Mouse (Mus musculus) left cerebral cortex, postnatal 4 days (tissue): ENCODE data around the gene Entpd6. TPM values are rescaled to one million over a fixed set of nuclear protein-coding genes. Genes with fewer than 3 reads are reported as not detected.

Experiments
- DNase-seq: peaks from one replicate; pipeline ENCODE4 v3.0.0-alpha.2; 2022
- intact Hi-C: fragments of 180-260 bp; cut with DNase I; formaldehyde crosslinking; loops from one replicate; pipeline ENCODE4 v1.15.1; 2025
- total RNA-seq, 2 experiments: library from RNA; stranded (reverse); gene quantifications; 2 replicates each; pipeline ENCODE4 v1.2.3; 2021

Entpd6 gene
- total RNA-seq, 2 experiments from 2014 or later = 53.0 to 58.5 TPM

DNA sequence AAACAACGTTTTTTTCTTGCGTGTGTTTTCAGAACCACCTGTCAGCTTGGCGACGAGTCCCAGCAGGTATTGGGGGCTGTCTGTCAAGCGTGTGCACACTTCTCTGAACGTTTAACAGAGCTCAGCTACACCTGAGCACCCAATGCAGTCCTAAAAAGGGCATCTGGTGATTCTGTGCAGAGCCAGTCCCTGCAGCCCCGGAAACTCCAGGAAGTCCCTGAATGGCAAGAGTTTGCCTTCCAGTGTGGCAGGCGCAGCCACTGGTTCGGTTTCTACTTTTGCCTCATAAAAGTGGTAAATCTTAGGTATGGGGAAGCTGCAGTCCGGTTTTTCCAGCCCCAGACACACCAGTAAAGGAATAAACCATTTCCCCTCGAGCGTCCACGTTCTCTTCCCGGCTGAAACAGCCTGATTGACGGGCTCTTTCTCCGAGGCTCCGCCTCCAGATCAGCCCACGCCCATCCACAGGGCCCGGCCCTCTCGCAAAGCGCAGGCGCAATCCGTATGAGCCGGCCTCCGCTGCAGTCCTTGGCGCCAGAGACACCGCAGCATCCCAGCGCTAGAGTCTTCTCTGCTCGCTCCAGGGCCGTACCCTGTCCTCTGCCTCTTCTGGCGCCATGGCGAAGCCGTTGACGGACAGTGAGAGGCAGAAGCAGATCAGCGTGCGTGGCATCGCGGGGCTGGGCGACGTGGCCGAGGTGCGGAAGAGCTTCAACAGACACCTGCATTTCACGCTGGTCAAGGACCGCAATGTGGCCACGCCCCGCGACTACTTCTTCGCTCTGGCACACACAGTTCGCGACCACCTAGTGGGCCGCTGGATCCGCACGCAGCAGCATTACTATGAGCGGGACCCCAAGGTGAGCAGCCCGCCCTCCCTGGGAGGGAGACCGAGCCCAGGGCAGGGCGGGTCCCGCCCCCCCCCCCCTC, 37.7 kb downstream of the Entpd6 start, which contains the start of gene Pygb:
Gene Pygb, plus strand, starts transcription at position 485 of the 930 bp plus-strand sequence.
- DNase-seq = peak; percentile 86
- intact Hi-C loops = no loop called here

DNA sequence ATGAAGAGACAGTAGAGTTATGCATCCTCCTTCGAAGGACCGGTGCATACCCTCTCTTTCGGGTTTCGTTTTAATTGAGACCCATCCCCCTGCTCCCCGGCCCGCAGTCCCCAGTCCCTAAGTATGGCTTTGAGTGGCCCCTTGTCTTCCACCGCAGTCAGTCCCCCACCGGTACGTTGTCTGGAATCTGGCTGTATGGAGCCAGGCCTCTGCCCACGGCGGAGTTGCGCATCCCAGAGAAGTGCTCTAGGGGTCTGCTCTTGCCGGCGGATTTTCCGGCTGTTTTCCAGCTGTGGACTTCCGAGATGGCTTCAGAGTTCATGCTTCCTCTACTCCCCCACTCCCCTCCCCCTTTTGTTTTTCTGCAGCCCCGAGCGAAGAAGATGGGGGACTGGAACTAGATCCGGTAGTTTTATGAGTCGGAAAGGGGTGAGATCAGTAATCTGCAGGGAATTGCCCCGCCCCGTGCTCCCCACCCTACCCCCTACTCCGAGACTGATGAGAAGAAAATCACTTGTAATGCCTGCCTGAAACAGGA, 38.5 kb downstream of the Entpd6 start:
- DNase-seq = no peak
- intact Hi-C loops = no loop called here

DNA sequence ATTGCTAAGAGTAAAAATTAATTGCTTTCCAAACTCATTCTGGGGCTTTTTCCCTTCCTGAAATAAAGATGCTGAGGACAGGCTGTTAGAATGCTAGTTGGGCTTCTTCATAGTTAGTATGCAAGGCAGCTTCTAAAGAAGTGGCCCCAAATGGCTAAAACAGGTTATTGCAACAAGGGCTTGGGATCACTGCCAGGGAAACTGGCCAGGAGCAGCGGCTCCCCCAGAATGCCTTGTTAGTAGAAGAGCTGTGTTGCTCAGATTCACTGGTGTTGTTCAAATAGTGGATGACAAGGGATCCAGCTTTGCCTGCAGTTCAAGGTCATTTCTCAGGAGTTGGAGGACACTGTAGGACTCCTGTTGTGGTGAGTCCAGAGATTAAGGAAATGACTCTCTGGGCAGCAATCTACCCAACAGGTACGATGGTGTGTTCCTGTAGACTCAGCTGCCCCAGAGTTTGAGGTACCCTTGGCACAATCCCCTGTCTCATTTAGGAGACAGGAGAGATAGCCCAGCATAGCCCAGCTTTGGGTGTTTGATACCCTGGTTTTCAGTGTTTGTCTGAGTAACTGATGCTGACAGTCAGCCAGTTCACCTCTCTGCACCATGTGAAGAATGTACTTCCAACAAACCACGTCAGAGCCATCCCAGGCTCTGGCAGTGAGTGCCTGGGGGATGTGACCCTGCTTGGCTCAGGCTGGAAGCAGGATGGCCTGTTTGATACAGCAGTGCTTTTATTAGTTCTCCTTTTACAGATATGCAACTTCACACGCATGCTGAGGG, 40.1 kb downstream of the Entpd6 start:
- intact Hi-C loops = no loop called here

DNA sequence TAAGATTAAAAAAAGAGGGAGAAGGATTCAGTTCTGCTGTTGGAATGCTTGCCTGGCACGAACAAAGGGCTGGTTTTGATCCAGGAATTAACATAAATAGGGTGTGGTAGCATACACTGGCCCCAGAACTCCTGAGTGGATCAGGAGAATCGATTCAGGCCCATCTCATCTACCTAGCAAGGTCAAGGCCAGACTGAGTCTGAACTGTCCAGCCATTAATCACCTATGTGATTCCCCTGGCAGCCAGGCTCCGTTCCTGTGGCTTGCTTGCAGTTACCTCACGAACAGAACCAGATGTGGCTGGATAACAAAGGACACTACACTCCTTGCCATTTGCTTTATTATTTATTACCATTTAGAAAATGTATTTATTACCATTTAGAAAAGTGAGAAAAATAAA, 44.5 kb downstream of the Entpd6 start:
- intact Hi-C loops = no loop called here
- DNase-seq = no peak

More for the DNA sequence above, 40.1 kb downstream of the Entpd6 start:
- DNase-seq = peak; percentile 89

DNA sequence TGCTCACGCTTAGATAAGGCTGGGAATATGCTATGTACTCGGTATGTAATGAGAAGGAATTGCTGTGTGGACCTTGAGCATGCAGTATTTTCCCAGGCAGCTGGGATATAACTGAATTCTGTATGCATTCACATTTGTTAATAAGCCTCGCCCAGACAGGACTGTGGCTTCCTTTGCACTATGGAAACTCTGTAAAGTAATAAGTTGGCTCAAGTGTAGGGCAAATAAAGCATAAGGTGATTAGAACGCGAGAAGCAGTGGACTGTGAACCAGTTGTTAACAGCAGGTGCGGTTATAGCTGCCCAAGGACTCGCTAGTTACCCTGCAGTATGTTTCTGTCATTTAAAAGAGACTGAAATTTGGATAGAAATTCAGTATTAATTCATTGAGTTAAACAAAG, 49.2 kb downstream of the Entpd6 start:
- intact Hi-C loops = no loop called here
- DNase-seq = no peak

DNA sequence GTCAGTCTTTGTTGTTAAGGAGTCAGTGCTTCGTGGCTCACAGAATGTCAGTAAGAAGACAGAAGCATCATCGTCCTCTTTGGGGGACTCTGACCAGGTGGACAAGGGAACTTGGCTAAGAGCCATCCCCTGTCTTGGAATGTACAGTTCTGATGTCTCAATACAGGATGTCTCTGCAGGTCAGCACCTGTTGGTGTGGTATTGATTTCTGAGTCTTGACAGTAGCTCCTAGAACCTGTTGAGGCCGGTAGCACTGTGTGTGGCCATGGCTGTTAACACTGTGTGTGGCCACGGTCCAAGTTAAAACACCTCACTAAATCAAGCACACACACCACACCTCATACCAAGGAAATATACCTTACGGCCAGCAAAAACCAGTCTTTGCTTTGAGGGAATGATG, 51.8 kb downstream of the Entpd6 start:
- no peak for DNase-seq
- intact Hi-C loops = no loop called here

DNA sequence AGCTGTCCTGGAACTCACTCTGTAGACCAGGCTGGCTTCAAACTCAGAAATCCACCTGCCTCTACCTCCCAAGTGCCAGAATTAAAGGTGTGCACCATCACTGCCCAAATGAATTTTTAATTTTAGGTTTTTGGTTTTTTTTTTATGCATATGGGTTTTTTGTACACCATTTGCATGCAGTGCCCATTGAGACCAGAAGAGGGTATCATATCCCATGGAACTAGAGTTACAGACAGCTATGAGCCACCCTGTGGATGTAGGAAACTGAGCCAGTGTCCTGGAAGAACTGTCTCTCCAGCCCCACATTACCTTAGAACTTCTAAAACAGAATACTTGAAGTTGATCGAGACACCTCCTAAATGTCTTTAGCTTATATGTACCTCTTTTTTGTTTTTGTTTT, 54.2 kb downstream of the Entpd6 start:
- DNase-seq = no peak
- intact Hi-C loops = no loop called here

DNA sequence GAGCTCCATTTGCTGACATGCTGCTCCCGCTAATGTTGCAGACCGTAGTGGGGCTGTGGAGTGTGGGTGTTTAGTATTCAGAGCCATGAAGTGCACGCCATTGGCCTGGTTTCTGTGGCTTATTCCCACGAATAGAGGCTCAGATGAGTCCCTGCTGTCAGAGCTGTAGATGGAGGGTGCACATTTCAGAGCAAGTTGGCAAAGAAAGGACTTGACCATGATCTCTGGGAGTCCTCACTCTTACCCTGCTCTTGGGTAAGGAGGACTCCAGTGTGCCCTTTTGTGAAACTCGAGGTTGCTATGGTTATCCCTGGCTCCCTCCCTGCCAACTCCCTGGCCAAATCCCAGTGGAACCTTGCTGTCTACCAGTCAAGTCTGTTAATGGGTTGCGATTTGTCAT, 59.5 kb downstream of the Entpd6 start:
- DNase-seq = peak; percentile 25
- intact Hi-C loops = no loop called here

DNA sequence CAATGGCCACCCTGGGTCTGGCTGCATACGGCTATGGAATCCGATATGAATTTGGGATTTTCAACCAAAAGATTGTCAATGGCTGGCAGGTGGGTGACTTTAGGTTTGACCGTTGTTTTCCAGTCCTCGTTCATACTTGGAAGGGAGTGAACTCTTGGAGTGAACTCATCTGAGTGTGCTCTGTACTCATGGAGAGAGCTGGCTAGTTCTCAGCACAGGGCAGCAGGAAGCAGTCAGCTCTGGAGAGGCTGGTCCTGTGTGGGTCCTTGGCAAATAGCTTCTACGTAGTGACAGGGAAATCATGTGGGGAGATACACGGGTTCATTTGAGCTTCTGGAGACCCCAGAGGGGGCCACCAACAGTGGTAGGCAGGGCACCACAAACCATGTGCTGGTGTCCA, 60.0 kb downstream of the Entpd6 start:
- intact Hi-C loops = no loop called here
- no peak for DNase-seq

DNA sequence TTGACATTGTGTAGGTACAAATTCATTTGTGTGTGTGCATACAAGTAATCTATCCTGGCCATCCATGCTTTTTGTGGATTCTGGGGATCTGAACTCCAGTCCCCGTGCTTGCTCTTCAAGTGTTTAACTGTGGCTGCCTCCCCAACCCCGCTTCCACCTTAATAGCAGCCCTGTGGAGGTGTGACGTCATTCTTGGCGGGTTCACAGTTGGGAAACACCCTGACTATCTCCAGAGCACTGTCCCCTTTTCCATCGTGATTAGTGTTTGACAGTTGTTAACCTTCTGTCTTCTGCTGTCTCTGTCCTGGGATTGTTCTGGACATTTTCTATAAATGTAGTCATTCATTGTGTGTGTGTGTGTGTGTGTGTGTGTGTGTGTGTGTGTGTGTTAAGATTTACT, 61.8 kb downstream of the Entpd6 start:
- DNase-seq = no peak
- intact Hi-C loops = no loop called here

DNA sequence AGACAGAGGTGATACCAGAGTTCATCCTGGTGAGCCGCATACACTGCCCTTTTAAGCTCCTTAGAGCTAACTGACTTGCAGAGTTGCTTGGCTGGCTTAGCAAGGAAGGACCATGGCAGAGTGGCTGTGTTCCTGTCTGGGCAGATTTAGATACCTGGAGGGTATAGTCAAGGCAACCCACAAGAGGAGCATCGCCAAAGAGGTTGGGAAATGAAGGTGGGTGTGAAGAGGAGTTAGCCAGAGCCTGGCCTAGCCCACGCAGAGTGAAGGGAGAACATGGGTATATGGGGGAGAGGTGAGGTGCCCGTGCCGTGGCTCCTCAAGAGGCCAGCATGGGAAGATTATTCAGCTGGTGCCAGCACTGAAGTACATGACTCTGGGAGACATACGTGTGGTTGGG, 64.0 kb downstream of the Entpd6 start:
- intact Hi-C loops = no loop called here
- no peak for DNase-seq

DNA sequence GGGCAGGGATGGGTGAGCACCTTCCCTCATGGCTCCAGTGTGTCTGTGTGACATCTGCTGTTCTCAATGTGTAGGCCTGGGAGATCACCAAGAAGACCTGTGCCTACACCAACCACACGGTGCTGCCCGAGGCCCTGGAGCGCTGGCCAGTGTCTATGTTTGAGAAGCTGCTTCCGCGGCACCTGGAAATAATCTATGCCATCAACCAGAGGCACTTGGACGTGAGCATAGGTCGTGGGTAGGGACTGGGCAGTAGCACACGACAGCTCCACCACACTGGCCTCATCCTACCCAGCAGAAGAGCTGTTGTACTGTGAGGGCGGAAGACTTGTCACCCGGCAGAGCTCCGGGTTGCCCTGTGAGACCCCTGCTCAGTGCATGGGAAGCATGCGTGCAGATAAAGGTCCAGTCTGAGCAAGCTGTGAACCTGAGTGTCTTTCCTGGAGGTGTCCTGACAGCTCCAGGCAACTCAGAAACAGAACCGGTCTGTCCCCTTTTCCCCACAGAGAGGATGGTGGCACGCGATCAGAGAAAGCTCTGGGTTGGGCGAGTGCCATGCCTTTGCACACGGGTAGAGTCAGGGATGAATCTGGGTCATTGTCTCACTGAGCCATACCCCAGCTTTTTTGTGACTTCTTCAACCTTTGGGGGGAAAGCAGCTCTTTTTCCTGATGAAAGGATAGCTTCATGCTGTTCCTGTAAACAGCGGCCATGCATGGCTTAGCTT, 68.0 kb downstream of the Entpd6 start:
- peak; percentile 29 for DNase-seq
- intact Hi-C loops = no loop called here

DNA sequence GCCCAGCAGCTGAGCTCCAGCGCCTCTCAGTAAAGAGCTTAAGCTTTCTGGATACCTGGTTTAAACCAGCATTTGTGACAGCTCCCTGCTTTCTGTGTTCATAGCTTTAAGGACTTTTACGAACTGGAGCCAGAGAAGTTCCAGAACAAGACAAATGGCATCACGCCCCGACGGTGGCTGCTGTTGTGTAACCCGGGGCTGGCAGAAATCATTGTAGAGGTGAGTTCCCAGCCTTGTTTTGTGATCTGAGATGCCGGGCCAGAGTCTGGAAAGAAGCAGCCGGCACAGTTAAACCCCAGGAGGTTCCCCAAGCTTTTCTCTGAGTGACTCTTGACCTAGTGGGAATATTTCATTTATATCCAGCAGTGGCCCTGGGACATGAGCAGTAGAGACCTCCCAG, 69.9 kb downstream of the Entpd6 start:
- no peak for DNase-seq
- intact Hi-C loops = no loop called here

DNA sequence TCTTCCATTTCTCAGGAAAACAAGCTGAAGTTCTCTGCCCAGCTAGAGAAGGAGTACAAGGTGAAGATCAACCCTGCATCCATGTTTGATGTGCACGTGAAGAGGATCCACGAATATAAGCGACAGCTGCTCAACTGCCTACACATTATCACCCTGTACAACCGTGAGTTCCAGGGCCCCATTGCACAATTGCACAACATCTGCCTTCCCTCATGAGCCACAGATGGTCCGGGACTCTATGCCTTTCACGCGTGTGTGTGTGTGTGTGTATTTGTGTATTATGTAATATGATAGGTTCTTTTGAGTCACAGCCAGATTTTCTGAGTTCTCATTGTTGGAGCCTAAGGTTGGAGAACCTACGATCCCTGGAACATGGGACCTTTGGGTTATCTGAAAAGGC, 71.9 kb downstream of the Entpd6 start:
- intact Hi-C loops = loop anchor here (10.0 kb wide), 1 partner anchor 184 kb away; no protein-coding TSS in a partner anchor
- no peak for DNase-seq

Other genes with a start within 250 kb of the Entpd6 start
- gene Cst7, start 178.6 kb upstream of the Entpd6 start, total RNA-seq = not detected
- 10 to 100 TPM; 29.1 to 37.9 TPM for gene Apmap, start 140.5 kb upstream of the Entpd6 start, total RNA-seq
- 10 to 100 TPM; 15.5 to 16.6 TPM for gene Acss1, start 80.5 kb upstream of the Entpd6 start, total RNA-seq
- gene Vsx1, start 59.7 kb upstream of the Entpd6 start, total RNA-seq = under 1 TPM; 0.10 to 0.12 TPM
- 100 to 1,000 TPM; 138 to 144 TPM for gene Pygb, start 37.7 kb downstream of the Entpd6 start, total RNA-seq
- gene Abhd12, start 155.7 kb downstream of the Entpd6 start, total RNA-seq = 100 to 1,000 TPM; 116 to 117 TPM
- gene Gins1, start 156.4 kb downstream of the Entpd6 start, total RNA-seq = 1 to 10 TPM; 7.2 to 8.9 TPM